Mouse (Mus musculus) common myeloid progenitor, adult 5-6 weeks (primary cell): ENCODE data around the gene Cdc34. TPM values are rescaled to one million over a fixed set of nuclear protein-coding genes. Genes with fewer than 3 reads are reported as not detected.
A peak's percentile ranks its signal among the peaks of the same experiment; 100 is the strongest.
"Not testable (repeated sequence)": the region's sequence is repeated elsewhere in the genome, so short reads cannot be mapped to it uniquely, and the experiment has no call there.

ENCODE experiments used
- ATAC-seq: replicated peaks from 2 replicates; pipeline ENCODE4 v1.8.0; 2016; ENCODE audit warnings: low read depth, mild to moderate bottlenecking, moderate TSS enrichment, inconsistent platforms; ENCODE audit not compliant: poor library complexity, severe bottlenecking
- total RNA-seq: library from RNA; stranded (forward); fragments of 200-1000, 187-1606 nt; gene quantifications from 2 replicates; pipeline ENCODE4 v1.2.3, GENCODE M21; 2017

Gene Cdc34
- total RNA-seq, 1 experiment from 2014 or later, result 113 TPM

DNA sequence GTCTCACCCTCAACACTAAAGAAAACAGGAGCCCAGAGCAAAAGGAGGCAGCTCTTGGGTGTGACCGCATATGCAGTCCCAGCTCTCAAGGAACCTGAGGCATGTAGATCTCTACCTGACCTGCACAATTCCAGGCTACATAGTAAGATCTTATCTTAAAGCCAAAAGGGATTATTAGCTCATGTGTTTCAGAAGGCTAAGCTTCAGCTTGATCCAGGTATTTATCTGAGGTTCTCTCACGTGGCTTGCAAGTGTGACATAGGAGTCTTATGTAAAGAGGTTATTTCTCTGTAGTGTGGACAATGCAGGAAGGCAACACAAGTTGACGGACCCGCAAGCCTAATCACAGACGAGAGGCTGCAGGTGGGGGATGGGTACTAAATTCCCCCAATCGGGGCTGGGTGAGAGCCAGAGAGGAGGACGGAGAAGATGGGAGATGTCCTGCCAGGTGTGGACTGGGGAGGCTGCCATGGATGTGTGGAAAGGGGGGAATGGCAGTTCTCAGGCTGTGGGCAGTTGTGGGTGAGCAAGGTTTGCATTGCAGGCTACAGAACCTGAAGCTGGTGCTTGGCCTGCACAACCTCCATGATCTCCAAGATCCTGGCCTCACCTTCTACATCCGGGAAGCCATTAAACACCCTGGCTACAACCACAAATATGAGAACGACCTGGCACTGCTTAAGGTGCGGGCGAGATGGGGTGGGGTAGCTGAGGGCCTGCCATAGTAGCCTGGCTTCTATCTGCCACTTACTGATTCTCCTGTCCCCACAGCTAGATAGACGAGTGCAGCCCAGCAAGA lies 11.8 kb downstream of the Cdc34 start:
- ATAC-seq, result no peak

DNA sequence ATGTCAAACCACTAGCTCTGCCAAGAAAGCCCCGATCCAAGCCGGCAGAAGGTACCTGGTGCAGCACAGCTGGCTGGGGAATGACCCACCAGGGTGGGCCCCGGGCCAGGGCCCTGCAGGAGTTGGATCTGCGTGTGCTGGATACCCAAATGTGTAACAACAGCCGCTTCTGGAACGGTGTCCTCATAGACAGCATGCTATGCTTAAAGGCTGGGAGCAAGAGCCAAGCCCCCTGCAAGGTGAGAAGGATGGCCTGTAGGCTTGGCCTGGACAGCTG lies 12.3 kb downstream of the Cdc34 start:
- no peak for ATAC-seq

GRCm38 (mm10) chr10:79695231-79696128 lies 13.5 kb downstream of the Cdc34 start:
- peak; percentile 92 for ATAC-seq

GRCm38 (mm10) chr10:79696129-79696651 lies 14.2 kb downstream of the Cdc34 start:
- no peak; the same call in 1 of the 2 replicates for ATAC-seq

GRCm38 (mm10) chr10:79697916-79698315 lies 15.9 kb downstream of the Cdc34 start:
- ATAC-seq, result no peak

DNA sequence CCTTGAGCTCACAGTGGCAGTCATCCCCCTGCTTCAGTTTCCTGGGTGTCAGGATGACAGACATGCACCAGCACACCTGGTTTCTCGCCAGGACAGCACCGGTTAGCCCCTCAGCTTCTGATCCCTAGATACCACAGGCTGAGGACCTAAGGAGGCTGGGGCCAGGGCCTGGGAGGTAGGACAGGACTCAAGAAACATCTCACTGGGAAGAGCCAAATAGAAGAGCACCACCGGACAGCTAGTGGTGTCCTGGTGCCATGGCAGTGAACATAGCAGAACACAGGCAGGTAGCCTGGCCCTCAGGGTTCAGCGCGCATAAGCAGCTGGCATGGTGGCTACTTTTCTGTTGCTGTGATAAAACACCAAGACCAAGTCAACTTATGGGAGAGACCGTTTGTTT lies 16.5 kb downstream of the Cdc34 start:
- ATAC-seq, result no peak

DNA sequence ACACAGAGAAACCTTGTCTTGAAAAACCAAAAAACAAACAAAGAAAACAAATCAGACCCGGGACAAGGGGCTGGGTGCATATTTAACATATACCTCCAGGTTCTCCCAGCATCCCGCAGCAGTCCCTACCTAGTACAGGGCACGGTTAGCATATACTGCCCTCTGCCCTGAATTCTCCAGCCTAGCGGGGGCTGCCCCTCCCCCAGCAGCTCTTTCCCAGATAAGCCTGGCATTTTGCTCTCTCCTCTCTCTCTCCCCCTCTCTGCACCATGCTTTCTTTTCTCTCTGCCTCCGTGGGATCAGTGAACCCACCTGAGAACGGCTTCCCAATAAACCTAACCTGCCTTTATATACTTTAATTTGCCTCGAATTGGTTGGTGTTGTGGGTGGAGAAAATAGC lies 18.7 kb downstream of the Cdc34 start:
- ATAC-seq, result no peak

DNA sequence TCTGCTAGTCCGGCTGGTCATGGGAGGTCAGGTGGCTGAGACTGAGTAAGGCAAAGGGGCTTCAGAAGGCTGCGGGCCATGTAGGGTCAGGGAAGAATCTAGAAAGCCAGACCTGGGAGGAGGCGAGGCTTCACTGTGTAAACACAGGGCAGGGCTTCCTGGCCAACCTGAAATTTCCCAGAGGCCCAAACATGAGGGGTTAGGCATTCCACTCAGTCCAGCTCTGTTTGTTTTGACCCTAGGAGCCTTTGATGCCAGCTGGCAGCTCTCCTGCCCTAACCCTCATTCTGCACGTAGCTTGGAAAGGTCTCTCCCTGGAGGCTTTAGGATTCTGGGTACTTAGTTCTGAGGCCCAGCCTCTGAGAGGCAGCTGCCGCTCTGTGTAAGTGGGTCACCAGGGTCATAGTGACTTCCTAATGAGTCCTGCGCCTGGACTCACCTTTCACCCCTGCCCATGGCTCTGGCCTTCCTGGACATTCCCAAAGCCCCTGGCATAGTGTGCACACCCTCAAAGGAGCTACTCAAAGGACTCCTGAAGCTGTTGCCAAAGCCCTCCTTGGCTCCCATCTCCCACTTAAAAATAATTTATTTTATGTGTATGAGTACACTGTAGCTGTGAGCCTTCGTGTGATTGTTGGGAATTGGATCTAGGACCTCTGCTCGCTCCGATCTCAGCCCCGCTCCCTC lies 19.6 kb downstream of the Cdc34 start:
- ATAC-seq, result no peak

GRCm38 (mm10) chr10:79702970-79703369 lies 21.0 kb downstream of the Cdc34 start:
- ATAC-seq, result not testable (repeated sequence)

- ATAC-seq, result no peak
Observed at GRCm38 (mm10) chr10:79703541-79703940, 21.5 kb downstream of the Cdc34 start.

- peak; percentile 94 for ATAC-seq
Observed at GRCm38 (mm10) chr10:79704065-79704969, 22.3 kb downstream of the Cdc34 start, which contains the start of gene Bsg. Gene Bsg (plus strand): TSS chr10:79704491.

GRCm38 (mm10) chr10:79704970-79705360 lies 23.0 kb downstream of the Cdc34 start:
- ATAC-seq, result no peak

DNA sequence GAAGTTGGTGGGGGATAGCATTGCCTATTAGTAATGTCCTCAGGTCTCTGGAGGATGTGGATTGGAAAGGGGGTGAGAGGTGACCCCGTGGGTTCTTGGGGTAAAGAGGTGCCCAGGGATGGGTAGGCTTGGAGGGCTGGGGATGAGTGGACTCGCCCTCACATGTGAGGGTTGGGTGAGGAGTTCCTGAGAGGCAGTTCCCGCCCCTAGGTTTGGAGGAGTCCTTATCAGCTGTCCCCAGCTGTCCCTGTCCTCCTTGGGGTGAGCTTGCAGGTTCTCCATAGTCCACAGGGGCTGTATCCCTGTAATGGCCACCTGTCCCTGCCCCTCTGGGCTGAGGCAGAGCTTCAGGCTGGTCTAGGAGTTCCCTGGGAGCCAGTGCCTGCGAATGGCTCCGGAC lies 24.0 kb downstream of the Cdc34 start:
- ATAC-seq, result peak; percentile 54

GRCm38 (mm10) chr10:79706406-79707094 lies 24.6 kb downstream of the Cdc34 start:
- no peak for ATAC-seq

DNA sequence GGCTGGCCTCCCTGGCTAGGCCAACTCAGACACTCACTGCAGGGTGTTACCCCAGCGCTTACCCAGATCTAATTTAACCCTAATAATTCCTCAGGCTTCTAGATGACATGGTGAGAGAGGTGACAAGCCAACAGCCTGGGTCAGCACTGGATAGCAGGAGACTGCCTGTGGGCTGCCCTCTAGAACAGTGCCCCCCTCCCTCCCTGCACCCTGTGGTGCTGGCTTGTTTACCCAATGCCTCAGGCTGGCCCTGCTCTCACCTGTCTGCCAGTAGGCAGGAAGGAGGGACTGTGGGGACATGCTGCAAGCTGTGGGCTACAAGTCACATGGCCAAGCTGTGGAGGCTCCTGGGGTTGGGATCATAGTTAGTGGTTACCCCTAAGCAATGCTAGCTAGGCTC lies 25.2 kb downstream of the Cdc34 start:
- no peak for ATAC-seq

DNA sequence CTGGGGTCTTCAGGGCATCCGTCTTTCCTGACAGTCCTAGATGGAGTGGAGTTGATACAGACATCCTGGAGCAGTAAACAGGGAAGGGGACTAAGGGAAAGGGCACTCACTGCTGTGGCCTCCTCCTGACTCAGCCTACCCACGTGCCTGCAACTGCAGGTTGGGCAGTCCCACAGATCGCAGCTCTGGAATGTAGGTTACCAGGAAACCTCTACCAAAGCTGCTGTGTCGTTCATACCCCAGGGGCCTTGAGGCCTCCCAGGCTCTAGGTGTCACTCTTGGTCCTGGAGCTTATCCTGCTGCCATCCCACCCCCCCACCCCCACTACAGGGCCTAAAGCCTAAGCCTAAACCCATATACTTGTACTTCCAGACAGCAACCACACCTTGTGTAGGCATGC lies 25.8 kb downstream of the Cdc34 start:
- no peak for ATAC-seq

GRCm38 (mm10) chr10:79708668-79709067 lies 26.7 kb downstream of the Cdc34 start:
- ATAC-seq, result no peak

GRCm38 (mm10) chr10:79709307-79709706 lies 27.3 kb downstream of the Cdc34 start:
- ATAC-seq, result no peak

DNA sequence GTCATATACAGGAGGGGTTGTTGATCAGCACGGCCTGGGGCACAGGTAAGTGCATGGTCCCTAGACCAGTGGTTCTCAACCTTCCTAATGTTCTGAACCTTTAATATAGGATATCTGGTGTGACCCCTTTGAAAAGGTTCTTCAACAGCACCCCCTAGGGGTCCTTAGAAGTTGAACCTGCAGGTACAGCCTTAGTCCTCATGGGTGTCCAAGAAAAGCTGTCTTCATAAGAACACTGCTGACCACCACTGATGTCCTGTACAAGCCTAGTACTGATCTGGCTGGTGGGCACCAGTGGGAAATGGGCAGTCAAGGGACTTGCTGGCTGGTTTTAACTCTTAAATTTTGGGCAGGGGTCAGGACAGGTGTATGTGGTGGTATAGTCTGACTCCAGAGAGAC lies 30.0 kb downstream of the Cdc34 start:
- no peak for ATAC-seq
